Mouse (Mus musculus) cerebellum, adult 2 months (tissue): ENCODE measurements around the gene Cntn2.

Experiments used
- CTCF ChIP-seq: fragments of 200-500 bp; IDR thresholded peaks from 2 replicates; pipeline ENCODE4 v1.5.1; 2011; ENCODE audit warnings: low read depth, mild to moderate bottlenecking, control low read depth, low read length, moderate library complexity, borderline replicate concordance; ENCODE audit not compliant: insufficient read depth
- POLR2A ChIP-seq: fragments of 200-500 bp; IDR thresholded peaks from 2 replicates; pipeline ENCODE4 v1.6.1; 2011; ENCODE audit warnings: low read length, control low read depth, borderline replicate concordance; ENCODE audit not compliant: insufficient read depth

- TF ChIP-seq CTCF: no peak
- TF ChIP-seq POLR2A: no peak
Measured at GRCm38 (mm10) chr1:132533840-132534239, 9.2 kb downstream of the Cntn2 start.
